Mouse (Mus musculus) urinary bladder, postnatal 14 days (tissue): Measurements from ENCODE around the gene Rbfox2.

Experiments
- DNase-seq: peaks from one replicate; pipeline ENCODE4 v3.0.0; 2021; ENCODE audit warnings: low spot score

The Rbfox2 gene

DNA sequence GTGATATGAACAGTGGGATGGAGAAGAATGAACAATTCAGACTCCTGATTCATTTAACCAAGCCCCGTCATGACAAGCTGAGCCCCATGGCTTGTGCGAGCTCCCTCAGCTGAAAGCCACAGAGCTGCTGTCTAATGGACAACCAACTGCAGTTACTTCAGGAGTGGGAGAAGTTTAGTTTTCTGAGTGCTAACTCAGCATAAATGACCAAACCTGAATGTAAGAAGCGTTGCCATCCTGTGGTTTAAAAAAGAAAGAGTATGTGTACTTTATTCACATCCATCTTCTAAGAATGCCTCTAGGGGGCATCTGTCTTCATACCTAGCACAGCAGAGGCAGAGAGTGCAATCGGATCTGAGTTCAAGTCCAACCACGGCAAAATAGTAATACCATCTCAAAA lies 35.5 kb downstream of the Rbfox2 start:
- DNase-seq = no peak

DNA sequence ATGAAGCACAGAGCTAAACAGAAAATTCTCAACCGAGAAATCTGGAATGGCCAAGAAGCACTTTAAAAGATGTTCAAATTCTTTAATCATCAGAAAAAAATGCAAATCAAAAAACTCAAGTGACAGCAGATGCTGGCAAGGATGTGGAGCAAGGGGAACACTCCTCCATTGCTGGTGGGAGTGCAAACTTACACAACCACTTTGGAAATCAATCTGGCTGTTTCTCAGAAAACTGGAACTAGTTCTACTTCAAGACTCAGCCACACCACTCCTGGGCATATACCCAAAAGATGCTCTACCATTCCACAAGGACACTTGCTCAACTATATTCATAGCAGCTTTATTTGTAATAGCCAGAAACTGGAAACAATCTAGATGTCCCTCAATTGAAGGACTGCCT lies 37.3 kb downstream of the Rbfox2 start:
- peak; percentile 8 for DNase-seq

DNA sequence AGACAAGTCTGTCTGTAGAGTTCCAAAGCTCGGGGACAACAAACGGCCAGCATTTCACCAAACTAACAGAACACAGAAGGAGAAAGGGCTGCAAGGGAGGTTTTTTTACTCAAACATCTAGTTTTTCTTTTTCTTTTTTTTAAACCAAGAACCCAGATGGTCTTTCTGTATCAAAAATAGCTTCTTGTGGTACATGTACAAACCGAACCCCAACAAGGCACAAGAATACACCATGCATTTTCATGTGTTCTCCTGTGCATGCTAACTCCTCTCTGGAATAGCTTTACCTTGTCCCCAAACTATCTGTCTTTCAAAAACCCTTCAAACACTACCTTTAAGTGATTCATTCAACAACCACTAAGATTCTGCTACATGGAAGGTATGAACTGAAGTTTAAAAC lies 38.4 kb downstream of the Rbfox2 start:
- no peak for DNase-seq

DNA sequence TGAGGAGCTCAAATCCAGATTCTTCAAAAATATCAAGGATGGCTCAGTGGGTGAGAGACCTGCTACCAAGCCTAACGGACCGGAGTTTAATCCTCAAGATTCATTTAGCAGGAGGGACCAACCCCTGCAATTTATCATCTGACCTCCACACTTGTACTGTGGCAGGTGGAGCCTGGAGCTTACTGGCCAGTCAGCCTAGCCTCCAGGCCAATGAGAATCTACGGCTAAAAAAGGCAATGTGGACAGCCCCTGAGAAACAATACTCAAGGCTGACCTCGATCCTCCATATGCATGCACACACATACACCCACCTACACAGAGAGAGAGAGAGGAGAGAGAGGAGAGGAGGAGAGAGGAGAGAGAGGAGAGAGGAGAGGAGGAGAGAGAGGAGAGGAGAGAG lies 41.5 kb downstream of the Rbfox2 start:
- DNase-seq = no peak

DNA sequence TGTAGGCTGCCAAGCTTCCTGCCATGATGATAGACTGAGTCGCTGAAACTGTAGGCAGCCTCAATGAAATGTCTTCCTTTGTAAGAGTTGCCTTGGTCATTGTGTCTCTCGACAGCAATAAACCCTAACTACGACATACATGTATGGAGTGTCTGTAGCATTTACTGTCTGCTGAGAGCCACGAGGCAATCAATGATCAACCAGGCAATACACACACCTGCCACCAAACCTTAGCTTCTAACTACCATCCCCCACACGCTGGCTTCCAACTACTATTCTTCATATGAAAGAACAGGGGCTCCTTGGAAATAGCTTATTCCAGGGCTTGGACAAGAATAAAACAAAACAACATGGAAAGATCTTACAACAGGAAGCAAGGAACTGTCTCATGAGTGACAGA lies 42.5 kb downstream of the Rbfox2 start:
- no peak for DNase-seq

DNA sequence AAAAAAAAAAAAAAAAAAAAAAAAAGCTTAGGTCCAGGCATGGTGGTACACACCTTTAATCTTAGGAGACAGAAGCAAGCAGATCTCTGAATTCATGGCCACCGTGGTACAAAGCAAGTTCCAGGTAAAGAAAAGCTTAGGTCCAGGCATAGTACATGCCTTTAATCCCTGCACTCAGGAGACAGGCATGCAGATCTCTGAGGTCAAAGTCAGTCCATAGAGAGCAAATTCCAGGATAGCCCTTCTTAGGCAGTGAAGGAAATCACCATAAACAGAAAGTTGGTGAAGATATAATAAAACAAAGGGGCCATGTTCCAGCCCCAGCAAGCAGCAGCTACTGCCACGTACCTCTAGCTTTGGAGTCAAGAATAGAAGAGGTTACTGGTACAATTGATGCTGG lies 44.0 kb downstream of the Rbfox2 start:
- DNase-seq = no peak

DNA sequence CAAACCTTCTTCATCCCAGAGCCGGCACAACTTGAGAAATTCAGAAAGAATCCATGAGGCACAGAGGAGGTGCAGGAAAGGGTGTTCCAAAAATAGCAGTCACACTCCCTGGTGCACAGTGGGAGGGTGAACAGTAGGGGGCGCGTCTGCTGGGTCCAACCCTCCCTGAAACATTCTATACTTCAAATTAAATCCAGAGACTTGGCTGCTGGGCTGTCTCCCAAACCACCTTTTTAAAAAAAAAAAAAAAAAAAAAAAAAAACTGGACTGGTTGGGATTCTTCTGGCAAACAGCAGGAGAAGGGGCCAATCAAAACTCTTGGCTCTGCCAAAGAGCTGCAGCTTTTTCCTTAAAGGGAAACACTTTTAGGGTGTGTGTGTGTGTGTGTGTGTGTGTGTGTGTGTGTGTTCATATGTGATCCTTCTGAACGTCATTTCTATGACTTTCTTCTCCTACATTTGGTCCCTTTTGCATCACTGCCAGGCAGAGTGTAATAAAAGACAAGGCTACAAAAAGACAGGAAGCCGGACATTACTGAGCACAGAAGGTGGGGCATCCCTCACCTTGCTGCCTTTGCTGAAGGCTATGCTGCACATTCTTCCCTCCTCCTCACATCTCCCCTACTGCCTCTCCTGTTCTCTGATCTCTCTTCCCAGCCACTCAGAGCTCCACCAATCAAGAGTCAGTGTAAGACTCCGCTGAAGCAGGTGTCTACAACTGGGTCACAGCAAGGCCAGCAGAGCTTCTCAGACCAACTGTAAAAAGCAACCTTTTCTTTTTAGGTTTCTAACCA lies 49.2 kb downstream of the Rbfox2 start:
- DNase-seq = peak; percentile 64

DNA sequence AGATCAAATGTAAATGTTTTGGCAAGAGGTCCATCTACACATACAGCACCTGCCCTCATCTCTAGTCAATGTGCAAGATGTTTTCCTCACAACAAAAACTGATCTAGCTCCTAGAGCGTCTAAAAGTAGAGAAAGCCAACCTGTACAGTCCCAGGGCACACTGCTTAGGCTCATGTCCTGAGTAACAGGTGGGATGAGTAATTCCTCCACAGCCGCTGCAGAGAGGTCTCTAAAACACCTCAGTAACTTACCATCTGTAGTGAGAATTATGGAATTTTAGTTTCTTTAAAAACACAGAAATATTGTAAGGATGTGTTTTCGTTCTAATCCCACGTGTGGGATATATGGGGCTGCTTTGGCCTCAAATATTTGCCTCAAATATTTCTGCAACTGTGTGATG lies 50.0 kb downstream of the Rbfox2 start:
- no peak for DNase-seq

DNA sequence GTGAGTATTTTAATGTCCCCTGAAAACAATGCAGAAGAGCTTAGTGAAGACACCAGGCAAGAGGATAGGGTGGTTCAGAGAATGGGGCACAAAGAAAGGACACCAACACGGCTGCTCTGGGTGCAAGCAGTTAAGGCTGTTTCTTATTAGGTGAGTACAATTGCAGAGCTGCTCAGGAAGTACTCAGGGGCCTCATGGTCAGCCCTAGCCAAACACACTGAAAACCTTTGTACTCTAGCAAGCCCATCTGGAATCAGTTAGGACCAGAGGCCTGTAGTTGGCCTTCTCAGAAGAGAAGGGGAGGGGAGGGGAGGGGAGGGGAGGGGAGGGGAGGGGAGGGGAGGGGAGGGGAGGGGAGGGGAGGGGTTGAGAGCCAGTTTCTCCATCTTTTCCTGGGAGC lies 52.2 kb downstream of the Rbfox2 start:
- no peak for DNase-seq

DNA sequence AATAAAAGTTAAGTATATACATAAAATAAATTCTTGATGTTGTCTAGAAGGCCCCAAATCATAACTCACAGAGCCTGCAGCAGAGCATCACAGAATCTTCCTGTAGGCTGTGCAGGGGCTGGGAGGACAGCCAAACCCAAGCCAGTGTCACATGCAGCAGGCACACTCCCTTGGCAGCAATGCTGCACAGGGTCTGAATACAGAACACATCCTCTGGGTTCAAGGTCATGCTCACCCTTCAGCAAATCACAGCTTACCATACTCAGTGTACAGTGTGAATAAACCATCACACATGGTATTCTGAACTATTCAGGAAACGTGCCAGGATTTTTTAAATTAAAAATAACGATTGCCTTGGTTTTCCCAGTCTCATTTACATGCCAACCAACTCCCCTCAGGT lies 52.7 kb downstream of the Rbfox2 start:
- no peak for DNase-seq

DNA sequence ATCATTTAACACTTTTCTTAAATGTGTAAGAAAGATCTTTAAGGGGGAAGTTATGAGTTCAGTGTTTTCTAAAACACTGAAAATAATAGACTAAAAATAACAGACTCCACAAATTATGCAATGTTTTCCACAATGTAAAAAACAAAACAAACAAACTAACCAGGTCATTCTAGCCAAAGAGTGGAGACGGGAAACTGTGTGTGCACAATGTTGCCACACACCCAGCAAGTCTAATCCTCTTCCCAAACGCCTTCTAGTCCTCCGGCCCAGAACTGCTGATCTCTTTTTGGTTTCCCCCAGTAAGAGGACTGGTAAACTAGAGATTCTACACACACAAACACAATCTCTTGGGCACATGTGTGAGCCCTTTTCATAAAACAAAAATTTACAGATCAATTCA lies 55.1 kb downstream of the Rbfox2 start:
- no peak for DNase-seq

DNA sequence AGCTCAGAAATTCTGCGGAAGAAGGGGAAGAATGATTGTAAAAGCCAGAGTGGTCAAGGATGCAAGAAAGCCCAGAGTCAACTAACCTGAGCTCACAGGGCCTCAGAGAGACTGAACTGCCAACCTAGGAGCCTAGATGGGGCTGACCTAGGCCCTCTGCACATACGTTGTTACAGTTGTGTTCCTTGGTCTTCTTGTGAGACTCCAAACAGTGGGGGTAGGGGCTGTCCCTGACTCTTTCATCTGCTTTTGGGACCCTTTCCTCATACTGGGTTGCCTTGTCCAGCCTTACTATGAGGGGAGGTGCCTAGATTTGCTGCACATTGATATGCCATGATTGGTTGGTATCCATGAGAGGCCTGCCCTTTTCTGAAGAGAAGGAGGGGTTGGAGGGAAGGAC lies 56.0 kb downstream of the Rbfox2 start:
- no peak for DNase-seq

DNA sequence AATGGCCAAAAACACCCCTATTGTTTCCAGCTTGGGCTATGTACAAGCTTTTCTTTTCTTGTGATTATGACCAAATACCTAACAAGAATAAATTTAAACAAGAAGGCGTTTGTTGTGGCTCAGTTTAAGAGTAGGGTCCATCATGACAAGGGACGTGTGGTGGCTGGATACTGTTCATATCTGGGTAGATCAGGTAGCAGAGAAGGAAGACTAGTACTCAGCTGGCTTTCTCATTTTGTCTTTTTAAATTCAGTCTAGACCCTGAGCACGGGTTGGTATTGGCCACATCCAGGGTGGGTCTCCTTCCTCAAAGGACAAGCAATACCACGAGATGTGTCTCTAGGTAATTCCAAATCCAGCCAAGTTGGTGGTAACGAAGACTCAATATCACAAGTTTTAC lies 57.4 kb downstream of the Rbfox2 start:
- DNase-seq = no peak

DNA sequence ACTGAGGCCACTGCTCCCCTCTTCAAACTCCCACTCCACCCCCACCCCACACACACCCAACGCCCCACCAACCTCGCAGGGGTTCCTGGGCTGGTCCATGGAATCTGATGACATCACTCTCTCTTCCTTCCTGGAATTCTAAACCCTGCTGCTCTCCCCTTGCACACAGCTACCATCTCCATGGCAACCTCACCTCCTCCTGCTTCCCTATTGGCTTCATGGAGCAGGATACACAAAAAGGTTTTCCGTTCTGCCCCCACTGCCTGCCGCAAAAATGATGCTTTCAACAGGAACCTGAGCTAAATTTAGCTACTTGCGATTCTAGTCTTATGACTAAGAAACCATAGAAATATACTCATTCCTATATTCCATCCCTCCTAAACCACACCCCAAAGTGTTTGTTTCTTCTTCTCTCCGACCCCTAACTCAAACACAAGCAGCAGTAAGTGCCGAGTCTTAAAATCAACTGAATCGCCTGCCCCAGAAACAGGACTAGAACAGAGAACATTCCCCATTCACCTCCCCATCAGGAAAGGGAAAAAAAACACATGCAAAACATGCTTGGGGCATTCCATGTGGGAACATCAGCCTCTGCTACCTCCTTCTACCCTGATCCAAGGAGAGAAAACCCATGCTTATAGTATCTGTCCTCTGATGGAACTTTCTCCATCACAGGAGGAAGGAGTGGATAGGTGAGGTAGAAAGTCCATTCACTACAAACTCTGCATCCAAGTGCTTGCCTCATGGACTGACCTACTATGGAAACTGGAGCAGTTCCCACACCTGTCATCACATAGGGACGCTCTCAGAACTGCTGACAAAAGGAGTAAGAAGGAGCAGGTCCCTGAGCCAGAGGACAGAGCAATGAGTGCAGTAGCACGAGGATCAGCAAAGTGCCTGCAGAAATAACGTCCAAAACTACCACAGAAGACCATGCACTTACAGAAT lies 61.1 kb downstream of the Rbfox2 start:
- no peak for DNase-seq

DNA sequence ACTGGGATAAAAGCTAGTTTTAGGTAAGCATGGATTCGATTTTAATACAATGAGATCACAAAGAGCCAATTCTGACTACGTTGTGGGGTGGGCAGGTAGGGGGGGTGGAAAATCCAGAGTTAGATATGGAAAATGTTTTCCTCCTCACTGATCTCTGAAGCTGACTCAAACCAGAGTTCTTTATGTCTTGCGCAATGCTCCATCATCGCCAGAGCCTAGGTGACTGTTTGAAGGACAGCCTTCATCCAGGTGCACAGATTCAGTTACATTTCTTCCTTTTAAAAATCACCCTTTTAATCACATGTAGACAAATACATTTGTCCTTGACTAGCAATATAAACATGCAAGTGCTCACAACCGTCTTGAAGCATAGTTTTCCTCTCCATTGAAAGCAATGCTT lies 62.2 kb downstream of the Rbfox2 start:
- no peak for DNase-seq

DNA sequence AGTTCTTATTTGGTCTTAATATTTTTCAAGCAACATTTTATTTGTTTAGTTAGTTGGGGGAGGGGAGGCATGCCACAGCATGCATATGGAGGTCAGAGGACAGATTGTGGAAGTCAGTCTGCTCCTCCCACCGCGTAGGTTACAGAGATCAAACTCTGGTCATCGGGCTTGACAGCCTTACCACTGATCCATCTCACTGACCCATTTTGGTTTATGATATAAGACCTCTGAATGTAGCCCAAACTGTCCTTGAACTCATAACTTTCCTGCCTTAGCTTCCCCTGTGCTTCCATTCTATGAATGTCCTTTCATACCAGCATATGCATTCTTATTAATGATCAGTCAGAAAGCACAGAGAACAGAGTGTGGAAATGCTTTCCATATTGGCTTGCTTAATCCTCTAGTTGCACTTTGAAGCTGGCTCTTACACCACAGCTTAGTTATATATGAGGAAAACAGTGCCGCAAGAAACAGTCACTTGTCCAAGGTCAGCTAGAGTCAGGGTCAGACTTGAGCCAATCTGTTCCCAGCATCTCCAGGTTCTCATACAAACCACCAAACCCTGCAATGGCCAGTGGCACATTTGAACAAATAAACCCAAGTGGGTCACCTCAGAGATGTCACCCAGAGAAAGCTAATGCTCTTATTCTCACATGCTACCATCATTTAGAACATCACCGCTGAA lies 62.8 kb downstream of the Rbfox2 start:
- DNase-seq = no peak

DNA sequence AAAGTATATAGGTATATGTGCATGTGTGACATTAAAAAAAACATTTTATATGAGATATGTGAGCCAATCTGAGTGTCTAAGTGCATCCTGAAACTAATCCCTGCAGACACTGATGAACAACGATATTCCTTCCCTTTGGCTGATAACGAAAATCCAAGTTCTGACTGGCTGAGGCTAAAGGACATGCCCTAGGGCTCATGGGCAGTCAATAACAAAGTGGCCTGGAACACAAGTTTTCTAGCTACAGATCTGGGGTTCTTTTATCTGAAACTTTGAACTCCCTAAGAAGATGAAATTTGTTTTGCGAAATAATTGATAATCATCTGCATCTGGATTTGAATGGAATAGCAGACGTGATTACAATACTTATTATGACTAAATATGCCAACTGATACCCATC lies 66.2 kb downstream of the Rbfox2 start:
- DNase-seq = no peak

DNA sequence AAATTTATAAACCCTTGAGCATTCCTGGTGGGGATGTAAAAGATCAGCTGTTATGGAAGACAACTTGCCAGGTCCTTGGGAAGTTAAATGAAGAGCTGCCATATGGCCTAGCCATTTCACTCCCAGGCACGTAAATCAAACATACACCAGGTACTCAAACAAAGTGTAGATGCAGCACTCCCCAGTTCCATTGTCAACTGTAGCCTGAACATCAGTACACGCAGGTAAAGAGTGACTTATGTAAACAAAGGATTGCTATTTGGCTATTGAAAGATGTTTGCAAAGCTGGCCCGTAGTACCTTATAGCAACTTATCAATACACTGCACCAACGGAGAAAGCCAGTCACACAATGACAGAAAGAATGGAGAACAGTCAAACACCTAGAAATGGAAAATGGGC lies 67.2 kb downstream of the Rbfox2 start:
- DNase-seq = no peak

DNA sequence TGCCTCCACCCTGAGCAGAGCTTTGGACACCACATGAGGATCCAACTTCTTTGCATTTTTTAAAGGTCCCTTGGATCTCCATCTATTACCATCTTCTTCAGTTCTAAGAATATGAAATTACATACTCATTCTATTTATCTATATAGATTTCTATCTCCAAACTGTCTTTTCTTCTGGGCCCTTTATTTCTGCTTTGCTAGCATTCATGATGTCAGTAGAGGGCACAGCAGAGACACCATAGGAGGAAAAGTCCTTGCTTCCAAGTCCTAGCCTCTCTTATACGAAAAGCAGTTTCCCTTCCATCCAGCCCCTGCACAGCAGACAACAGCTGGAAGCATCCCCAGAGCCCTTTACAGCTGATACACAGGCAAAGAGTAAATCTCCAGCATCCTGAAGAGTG lies 69.1 kb downstream of the Rbfox2 start:
- no peak for DNase-seq

DNA sequence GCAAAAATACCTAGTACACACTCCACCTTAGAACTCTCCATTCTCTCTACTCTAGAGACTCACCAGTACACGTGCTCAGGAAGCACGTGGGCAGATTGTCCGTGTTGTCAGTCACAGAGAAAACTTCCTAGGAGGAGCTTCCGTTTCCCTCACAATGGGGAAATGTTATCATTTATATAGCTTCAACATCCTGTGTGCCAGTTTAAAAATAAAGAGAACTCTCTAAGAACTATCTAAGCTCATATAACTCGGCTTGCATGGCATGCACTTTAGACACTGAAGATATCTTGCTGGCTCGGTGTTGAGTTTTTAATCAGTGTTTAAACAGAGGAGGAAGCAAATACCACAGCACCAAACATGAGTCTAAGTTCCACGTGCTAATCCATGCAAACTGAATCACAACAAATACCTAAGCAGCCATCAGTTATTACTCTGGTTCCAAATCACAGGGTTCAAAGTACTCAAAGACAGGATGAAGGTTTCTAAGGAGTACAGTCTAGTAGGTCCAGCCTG lies 70.7 kb downstream of the Rbfox2 start:
- no peak for DNase-seq

DNA sequence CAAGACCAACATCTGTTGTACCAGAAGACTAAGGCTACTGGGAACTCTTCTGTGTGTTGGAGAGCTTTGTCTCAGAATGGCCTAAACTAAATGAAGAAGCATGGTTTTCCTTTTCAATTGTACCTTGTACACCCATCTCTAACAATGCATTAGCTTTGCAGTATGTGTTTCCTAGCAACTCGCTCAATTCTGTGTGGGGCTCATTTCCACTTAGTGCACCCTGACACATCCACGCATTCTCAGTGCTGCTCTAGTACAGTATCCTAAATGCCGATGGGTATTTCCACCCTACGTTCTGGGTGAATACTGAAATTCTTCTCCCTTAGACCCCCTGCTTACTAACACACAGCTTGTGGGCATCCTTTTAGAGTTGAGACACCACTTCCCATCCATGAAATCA lies 71.3 kb downstream of the Rbfox2 start:
- no peak for DNase-seq

DNA sequence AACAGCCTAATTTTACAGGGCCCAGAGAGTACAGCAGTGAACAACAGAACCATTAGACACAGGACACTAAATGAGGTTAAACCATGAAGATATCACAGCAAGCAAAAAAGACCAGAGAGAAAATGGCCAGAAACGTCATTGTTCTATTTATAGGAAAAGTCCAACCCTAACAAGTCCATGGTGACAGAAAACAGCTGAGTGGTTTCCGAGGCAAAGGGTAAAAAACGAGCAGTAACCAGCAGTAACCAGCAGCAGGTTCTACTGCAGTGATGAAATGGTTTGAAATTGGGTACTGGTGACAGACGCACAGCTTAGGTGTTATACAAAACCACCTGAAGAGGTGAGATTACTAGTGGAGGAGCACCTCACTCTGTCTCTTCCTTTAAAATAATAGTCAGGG lies 72.5 kb downstream of the Rbfox2 start:
- DNase-seq = no peak

DNA sequence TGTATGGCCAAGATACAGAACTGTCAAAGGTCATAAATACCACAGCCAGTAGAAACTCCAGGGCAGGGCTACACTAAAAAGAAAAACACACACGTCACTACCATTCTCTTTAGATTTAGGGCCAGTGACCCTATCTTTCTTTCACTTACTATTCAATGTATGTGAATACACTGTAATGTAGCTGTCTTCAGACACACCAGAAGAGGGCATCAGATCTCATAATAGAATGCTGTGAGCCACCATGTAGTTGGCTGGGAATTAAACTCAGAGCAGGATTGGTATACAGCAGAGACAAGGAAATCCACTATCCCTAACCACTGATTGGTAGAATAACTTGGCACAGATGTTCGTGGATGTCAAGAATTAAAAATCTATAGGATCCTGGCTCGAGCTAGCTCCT lies 76.7 kb downstream of the Rbfox2 start:
- no peak for DNase-seq
